Mouse (Mus musculus) E14TG2a.4 (cell line): Measurements from ENCODE around the gene Gps2.

ENCODE experiments used
- CTCF ChIP-seq: conservative IDR thresholded peaks from 2 replicates; pipeline ENCODE4 v1.5.1; 2014; ENCODE audit warnings: low read length
- POU5F1 ChIP-seq: IDR thresholded peaks from 2 replicates; pipeline ENCODE4 v1.6.1; 2014; ENCODE audit warnings: low read length, borderline replicate concordance

GRCm38 (mm10) chr11:69929712-69930111, 16.0 kb downstream of the Gps2 start:
- TF ChIP-seq CTCF: no peak
- TF ChIP-seq POU5F1: no peak
